Mouse (Mus musculus) mouse trophoblast stem cell (cell line): ENCODE data around the gene Rasgrf1.

ENCODE experiments used
- in situ Hi-C, 2 experiments: fragments of 300-500 bp; cut with MseI, MboI; formaldehyde crosslinking; loops; 2 replicates in 1 of 2; 3 replicates in 1 of 2; pipeline ENCODE4 v1.15.1; 2025

Gene Rasgrf1

DNA sequence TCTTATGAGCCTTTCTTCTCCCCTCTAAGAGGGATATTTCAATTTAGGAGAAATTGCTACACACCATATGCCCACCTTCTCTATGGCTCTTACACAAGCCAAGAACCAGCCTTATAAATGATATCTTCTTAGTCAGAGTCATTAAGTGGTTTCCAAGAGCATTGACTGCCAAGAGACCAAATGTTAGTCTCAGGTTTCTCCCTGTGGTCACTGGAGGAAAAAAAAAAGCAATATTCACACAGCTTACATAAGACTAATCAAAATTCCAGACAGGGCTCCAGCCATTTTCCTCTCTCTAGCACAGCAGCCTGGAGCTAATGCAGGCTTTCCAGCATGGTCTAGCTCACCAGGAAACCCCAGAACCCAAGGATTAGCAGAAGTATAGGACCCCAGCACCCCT, 3.1 kb upstream of the Rasgrf1 start:
- in situ Hi-C loops, result no loop called here

DNA sequence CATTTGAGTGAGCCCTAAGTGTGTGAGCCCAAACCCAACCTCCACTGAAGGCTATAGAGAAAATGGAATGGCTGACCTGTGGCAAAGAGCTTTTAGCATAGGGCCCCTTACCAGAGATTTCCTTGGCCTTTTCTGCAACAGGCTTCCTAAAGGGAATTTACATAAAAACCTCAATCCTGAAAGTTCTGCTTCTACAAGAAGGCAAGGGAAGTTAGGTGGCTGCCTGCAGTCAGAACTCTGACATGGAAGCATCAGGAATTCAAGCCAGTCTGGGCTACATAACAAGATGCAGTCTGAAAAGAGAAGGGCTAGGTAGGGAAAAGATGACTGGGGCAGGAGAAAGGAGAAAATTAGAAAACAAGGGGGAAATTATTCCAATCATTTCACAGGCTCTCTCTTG, 1.8 kb upstream of the Rasgrf1 start:
- in situ Hi-C loops, result no loop called here

DNA sequence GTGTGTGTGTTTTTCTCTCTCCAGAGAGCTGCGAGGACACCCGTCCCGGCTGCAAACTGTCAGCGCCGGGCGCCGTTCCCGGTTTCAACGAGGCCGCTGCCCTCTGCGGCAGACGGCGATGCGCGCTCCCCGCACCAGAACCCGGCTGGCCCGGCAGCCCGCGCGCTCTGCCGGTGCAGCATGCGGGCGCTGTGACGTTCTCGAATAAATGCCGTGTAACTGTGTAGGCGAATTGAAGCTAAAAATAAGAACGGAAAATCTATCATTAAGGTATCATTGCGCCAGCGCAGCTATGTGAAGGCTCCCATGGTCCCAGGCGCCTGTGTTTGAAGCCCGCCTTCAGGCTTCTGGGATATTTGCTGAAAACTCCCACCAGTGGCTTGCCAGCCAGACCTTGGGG, 1.1 kb upstream of the Rasgrf1 start:
- in situ Hi-C loops, result no loop called here

DNA sequence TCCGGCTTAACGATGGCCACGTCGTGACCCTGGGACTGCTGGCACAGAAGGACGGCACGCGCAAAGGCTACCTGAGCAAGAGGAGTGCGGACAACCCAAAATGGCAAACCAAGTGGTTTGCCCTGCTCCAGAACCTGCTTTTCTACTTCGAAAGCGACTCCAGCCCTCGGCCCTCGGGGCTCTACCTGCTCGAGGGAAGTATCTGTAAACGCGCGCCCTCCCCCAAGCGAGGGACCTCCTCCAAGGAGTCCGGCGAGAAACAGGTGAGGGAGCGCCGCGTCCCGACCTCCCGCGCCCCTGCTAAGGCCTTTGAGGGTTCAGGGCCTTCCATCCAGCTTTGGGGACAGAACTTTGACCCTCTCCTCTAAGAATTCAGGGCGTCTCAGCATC, 298 bp downstream of the Rasgrf1 start:
- in situ Hi-C loops, result no loop called here

DNA sequence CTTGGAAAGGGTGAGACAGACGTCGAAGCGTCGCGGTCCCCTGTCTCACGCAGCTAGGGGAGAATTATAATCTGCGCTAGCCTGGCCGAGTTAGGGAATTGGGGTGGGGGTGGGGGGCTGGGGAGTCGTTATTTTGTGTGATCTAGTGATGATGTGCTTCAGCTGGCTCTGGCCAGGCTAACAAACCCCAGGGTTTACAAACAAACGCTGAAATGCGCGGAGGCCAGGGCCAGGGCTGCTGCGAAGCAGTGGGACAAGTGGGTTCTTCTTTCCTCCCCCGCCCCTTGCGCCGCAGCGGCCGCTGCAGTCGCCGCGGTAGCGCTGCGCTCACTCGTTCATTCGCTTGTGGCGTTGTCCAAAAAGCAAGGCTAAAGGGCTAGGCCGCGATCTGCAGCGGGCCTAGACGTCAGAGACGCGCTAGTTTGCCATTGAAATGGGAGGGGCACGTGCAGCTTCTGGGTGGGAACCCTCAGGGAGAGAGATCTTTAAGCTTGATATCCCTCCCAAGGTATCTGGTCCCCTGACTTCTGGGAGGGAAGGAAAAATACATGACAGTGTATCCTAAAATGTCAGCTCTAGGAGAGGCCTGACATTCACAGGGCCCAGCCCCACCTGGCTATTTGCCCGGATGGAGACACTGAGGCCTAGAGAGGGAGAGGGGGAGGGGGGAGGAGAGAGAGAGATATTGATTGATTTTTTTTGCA, 1.2 kb downstream of the Rasgrf1 start:
- in situ Hi-C loops, result no loop called here

DNA sequence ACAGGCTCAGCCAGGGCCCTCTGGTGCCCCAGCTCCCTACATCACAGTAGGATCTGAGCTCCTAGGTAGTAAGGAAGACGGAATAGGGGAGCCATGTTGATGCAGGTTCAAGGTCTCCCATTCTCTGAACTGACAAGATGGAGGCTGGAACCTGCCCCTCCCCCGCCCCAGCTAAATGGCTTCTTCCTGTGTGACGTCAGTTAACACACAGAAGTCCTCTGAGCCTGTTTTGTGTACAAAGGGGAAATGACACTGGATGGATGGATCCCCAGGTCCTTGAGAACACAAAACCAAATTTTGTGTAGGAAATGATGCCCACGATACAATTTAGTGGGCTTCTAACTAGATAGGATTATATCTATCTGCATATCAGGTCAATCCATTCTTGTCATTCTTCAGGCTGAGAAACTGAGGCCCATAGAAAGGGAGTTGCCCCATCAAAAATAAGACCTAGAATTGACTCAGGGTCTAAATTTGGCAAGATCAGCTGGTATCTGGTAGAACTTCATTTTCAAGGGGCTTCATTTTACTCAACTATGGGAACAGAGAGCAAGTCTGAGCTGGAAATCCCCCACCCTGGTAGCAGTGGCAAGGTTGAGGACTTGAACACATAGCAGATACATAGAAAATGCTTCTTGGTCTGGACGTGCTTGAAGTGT, 2.3 kb downstream of the Rasgrf1 start:
- in situ Hi-C loops, result no loop called here

DNA sequence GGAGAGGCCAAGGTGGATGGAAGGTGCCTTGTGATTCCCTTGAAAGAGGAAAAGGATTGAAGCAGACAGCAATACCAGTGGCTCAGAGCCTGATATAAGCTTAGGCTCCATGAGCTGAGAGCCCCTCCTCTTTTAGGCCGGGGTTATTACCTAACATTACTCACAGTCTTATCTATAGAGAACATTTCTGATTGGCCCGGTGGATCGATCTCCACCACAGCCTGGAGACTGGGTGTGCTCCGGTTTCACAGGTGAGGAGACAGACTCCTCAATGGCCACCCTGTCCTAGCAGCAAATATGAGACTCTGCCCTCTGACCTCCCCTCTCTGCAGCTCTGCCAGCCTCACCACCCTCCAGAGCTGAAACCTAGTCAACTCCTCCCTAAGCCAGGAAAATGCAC, 3.4 kb downstream of the Rasgrf1 start:
- in situ Hi-C loops, result no loop called here

DNA sequence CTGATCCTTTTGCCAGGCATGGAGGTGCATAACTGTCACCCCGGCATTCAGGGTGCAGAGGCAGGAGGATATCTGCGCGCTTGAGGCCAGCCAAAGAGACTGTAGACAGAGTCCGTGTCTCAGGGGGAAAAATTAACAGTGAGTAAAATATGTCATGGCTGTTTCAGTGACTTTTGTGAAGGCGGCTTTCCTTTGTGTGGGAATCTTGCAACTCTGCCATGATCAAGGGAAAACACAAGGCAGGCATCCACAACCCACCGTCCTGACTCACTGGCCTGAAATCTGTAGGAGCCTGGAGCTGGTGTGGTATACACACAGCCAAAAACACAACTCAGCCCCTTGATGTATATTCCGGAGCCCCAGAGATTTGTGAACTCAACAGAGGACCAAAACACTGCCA, 6.8 kb downstream of the Rasgrf1 start:
- in situ Hi-C loops, result no loop called here

DNA sequence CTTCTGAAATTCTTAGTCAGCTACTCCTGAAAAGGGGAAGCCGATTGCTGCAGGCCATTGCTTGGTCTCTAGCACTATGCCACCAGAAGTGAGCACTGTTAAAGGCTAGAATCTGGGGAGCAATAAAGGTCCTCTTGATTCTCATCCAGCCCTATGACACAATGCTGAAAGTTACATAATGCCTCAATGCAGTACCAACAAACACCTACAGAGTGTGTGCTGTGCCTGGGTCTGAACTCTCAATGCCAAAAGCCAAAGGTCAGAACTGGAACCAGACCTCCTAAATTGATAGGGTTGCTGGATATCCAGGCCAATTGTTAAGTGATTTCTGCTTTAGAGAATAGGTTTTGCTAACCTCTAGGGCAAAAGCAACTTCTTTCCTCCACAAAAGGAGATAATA, 7.7 kb downstream of the Rasgrf1 start:
- in situ Hi-C loops, result no loop called here

DNA sequence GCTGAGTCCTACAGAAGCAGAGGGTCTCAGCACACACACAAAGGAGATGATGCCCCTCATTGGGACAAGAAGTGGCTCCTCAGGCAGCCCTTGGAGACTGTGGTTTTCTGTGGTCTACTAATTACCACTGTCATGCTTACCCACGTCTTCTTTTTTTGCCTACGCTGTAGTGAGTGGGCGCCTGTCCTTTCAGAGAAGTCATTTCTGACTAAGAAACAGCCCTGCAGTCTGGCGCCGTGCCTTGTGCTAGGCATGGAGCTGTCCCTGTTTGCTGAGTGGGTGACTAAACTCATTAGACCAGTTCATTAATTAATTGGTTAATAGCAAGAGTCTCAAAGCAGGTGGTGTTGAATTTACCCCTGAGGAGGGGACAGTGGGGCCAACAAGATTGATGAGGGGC, 9.1 kb downstream of the Rasgrf1 start:
- in situ Hi-C loops, result no loop called here

DNA sequence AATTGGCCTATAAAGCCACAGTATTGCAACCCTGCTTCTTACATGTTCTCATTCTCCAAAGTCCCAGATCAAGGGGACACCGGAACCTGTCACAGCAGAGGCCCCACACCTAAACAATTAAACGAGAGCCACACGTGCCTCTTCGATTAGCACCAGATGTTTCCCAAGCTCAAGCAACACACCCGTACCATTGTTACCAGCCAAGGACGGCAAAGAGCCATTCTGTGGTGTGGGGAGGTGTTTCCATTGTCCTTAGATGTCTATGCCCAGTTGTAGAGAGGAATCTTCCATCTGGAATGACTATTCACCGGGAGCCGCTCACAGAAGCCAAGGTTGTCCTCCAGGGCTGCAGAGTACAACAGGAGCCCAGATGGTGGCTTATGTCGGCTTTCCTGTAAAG, 11.4 kb downstream of the Rasgrf1 start:
- in situ Hi-C loops, result no loop called here

DNA sequence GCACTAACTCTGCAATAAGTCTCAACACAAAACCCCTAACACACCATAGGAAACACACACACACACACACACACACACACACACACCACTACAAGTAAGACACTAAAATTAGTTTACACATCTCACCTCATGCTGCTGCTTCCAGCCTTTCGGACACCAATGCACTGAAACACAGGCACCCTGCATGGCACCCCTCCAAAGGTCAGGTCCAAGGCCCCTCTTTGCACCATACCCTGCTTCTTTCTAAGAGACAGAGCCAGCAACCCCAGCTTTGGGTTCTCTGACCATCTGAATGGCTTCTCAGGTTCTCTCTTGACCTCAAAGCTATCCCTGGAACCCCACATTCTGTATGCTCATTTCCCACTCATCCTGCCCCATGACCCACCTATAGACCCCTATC, 13.0 kb downstream of the Rasgrf1 start:
- in situ Hi-C loops, result no loop called here

DNA sequence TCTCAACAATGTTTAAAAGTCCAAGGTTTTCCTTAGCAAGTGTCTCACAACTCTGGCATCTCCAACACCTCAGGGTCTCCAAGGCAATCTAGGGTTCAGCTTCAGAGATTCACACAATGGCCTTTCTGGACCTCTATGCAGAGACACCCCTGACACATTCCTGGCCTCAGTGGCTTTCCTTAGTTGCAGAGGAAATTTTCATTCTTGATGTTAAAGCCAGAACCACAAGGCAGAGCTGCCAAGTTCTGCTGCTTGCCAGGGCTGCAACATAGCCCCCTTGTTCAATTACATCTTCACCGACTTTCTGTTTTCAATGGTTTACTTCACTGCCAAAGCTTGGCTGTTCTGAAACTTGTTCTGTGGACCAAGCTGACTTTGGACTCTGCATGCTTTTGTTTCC, 15.1 kb downstream of the Rasgrf1 start:
- in situ Hi-C loops, result no loop called here

DNA sequence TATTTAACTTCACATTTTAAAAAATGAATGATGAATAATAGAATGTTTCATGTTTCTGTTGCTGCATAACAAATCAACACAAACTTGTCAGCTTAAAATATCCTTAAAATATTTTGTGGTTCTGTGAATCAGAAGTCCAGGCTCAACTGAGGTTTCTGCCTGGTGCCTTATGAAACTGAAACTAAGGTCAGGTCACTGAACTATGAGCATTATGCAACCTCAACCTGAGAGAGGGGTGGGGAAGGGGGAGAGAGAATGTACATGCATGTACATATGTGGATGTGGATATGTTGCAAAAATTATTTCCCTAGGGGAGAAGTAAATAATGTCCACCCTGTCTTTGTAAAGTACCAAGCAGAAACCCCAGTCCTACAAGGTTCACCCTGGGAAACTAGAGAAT, 18.8 kb downstream of the Rasgrf1 start:
- in situ Hi-C loops, result no loop called here

DNA sequence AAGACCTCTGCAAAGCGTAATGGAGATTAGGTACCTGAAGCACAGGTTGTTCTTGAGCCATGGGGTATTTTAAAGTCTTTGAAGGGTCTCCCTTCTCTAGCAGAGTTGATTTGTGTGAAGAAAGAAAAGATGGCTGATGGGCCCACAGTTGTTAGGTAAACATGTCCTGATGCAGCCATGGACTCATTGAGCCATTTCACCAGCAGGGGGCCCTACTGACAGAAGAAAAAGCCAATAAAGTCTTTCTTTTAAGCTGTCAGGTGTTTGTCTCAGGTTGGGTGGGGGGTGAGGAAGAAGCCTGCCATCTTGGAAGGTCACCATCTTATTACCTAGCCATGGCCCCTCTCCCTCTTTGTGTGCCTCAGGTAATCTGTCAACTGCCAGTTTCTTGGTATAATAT, 30.7 kb downstream of the Rasgrf1 start:
- in situ Hi-C loops, result no loop called here

DNA sequence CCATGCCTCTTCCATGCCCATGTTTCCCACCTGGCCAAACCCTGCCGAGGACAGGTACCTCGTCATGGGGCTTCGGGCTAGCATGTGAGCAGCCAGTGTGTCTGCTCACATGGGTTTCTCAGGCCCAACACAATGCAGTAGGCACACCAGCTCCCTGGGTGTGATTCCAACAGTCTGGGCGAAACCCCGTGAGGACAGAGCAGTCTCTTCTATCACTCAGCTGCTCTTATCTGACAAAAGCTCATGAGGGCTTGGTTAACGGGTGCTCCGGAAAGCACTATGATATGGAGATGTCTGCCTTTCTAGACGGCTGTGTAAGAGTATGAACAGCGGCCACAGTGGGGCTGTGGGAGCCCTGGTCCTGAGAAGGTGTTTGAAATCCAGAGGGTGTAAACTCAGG, 37.1 kb downstream of the Rasgrf1 start:
- in situ Hi-C loops, result no loop called here

DNA sequence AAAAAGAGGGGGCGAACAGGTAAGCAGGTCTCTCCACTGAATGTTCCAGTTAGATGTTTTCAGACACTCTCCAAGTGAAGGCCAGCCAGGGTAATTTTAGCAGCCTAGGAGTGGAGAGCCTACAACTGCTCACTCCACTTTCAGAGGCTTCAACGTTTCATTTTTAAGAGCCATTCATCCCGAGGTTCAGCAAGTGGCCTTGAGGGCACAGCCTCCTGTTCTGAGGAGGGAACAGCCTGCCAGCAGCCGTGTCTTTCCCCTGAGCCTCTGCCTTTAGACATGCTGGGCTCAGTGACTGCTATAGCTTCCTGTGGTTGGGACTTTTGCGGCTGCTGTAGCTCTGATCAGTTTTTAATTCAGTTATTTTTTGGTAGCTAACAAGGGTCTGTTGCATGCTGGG, 38.9 kb downstream of the Rasgrf1 start:
- in situ Hi-C loops, result no loop called here

DNA sequence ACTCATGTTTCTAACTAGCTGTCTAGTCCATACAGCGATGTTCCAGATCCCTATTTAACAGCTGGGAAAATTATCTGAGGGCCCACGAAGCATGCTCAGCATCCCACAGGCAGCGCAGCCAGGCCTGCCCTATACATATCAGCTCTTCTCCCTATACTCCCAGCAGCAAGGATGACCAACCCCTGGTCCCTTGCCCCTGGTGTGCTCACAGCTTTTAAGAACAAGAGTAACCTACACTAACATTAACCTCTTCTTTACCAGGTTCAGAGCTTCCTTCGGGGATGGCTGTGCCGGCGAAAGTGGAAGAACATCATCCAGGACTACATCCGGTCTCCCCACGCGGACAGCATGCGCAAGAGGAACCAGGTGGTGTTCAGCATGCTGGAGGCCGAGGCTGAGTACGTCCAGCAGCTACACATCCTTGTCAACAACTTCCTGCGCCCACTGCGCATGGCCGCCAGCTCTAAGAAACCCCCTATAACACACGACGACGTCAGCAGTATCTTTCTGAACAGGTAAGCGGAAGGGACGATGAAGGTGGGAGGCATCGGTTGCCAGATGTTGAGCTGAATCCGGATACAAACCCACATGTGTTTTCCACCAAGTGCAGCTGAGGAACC, 44.0 kb downstream of the Rasgrf1 start:
- in situ Hi-C loops, result no loop called here

DNA sequence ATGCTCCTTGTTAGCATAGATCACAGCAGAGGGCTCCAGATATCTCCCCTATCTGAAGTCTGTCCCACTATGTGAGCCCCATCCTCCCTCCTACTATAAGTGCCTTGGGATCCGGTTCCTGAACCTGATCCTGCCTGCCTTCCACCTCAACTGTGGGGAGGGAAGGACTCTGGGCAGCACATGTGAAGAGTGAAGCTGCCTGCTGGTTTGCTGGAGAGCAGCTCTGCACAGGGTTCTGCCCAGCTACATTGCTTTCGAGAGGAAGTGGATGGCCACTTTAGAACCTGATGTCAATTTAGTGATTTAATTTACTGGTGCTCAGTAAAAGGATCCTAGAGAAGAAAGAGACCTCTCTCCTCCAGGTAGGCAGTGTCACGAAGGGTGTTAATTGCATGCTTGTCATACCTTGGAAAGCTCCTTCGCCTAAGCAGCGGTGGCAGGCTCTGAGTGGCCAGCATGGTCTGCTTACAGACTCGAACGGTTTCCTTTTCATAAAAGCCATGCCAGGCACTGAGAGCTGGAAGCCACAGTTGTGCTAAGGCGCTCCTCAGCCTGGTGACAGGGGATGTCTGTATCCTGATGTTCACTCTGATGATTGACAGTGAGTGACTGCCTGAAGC, 45.3 kb downstream of the Rasgrf1 start:
- in situ Hi-C loops, result no loop called here

DNA sequence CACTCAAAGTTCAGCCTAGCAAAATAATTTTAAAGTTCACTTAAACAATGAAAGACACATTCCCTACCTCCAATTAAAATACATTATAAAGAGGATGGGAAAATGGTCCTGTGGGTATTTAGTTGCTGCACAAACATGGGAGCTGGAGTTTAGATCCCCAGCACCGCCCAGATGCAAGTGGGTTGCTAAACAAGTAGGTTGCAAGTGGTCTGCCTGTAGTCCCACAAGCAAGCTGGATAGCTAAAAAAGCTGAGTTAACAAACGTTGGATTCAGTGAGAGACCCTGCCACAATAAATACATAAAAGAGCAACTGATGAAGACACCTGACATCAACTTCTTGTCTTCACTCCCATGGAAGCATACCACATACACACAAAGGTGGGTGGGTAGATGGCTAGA, 49.3 kb downstream of the Rasgrf1 start:
- in situ Hi-C loops, result no loop called here

DNA sequence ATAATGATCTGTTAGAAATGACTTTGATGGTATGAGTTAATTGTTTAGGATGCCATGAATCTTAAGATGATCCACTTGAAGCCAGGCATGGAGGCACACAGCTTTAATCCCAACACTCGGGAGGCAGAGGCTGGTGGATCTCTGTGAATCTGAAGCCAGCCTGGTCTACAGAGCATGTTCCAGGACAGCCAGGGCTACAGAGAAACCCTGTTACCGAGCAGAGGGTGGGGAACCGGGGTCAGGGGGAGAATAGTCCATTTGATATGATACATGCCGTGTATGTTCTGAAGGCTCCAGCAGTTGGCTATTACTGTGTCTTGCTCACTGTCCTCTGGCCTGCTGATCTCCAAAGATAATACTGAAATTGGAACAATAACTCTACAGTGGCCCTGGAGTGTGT, 54.4 kb downstream of the Rasgrf1 start:
- in situ Hi-C loops, result no loop called here

DNA sequence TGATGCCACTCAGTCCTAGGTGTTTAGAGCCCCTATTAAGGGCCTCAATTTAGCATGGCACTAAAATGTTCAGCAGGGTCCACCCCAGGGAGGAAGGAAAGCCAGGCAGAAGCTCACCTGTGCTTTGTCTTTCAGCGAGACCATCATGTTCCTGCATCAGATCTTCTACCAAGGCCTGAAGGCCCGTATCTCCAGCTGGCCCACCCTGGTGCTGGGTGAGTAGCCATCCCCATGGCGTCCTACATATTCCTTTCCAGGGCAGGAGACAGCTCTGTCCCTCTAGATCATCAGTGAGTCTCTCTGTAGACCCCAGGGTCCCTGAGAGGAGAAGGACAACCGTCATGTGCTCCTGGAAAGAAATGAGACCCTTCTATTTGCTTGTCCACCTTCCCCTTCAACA, 58.0 kb downstream of the Rasgrf1 start:
- in situ Hi-C loops, result no loop called here
